Mouse (Mus musculus) forebrain, postnatal 0 days (tissue): ENCODE measurements around the gene BC052040. TPM values are rescaled to one million over a fixed set of nuclear protein-coding genes. Genes with fewer than 3 reads are reported as not detected.

Experiments used
- ATAC-seq: fragments of 200-750 bp; cut with Nextera tagmentation; 2 replicates; pipeline ENCODE4 v1.8.0; 2017; ENCODE audit warnings: mild to moderate bottlenecking, moderate library complexity
- DNase-seq: peaks from one replicate; pipeline ENCODE4 v3.0.0-alpha.2; 2015
- H3K27ac ChIP-seq: fragments of 300-500 bp; sonication (generic); 2 replicates; pipeline ENCODE4 v1.5.1; 2014; ENCODE audit warnings: low read depth, mild to moderate bottlenecking, antibody characterized with exemption, low read length, moderate library complexity, mixed read lengths
- H3K27me3 ChIP-seq: fragments of 300-500 bp; sonication (generic); 2 replicates; pipeline ENCODE4 v1.6.1; 2014; ENCODE audit warnings: mild to moderate bottlenecking, low read length, mixed read lengths; ENCODE audit not compliant: insufficient read depth
- H3K36me3 ChIP-seq: fragments of 300-500 bp; sonication (generic); 2 replicates; pipeline ENCODE4 v1.6.1; 2014; ENCODE audit warnings: mild to moderate bottlenecking, moderate library complexity; ENCODE audit not compliant: insufficient read depth
- H3K4me1 ChIP-seq: fragments of 300-500 bp; sonication (generic); 2 replicates; pipeline ENCODE4 v1.6.1; 2014; ENCODE audit warnings: antibody characterized with exemption; ENCODE audit not compliant: insufficient read depth
- H3K4me2 ChIP-seq: fragments of 300-500 bp; sonication (generic); 2 replicates; pipeline ENCODE4 v1.6.1; 2014; ENCODE audit warnings: low read depth, mild to moderate bottlenecking, moderate library complexity
- H3K4me3 ChIP-seq: fragments of 300-500 bp; sonication (generic); 2 replicates; pipeline ENCODE4 v1.5.1; 2014; ENCODE audit warnings: low read depth, low read length, mixed read lengths
- H3K9ac ChIP-seq: fragments of 300-500 bp; sonication (generic); 2 replicates; pipeline ENCODE4 v1.6.1; 2014; ENCODE audit warnings: mild to moderate bottlenecking
- H3K9me3 ChIP-seq: fragments of 300-500 bp; sonication (generic); 2 replicates; pipeline ENCODE4 v1.6.1; 2016; ENCODE audit warnings: low read length
- CTCF ChIP-seq: sonication (generic); IDR thresholded peaks from 2 replicates; pipeline ENCODE4 v1.5.1; 2016; ENCODE audit warnings: antibody characterized with exemption, control low read depth, low read depth
- WGBS: fragments of 180-500 bp; shearing (Covaris S2); extraction: QIAGEN DNeasy Blood & Tissue Kit; methylation state at CpG from one replicate; pipeline ENCODE4 v1.1.7; 2014; 5-methylcytosine and 5-hydroxymethylcytosine counted together
- polyA plus RNA-seq: library from polyadenylated mRNA; unstranded; fragments of >200 nt; fragmentation: Nextera tagmentation; extraction: Ambion mirVana; gene quantifications from 2 replicates; pipeline ENCODE4 v1.2.1, GENCODE M21; 2015
- total RNA-seq: library from RNA; depleted of rRNA; stranded (reverse); fragments of >200 nt; gene quantifications from 2 replicates; pipeline ENCODE4 v1.2.3, GENCODE M21; 2014

Gene BC052040
- total and polyA plus RNA-seq, 2 experiments from 2014 or later: 12.5 to 15.1 TPM

DNA sequence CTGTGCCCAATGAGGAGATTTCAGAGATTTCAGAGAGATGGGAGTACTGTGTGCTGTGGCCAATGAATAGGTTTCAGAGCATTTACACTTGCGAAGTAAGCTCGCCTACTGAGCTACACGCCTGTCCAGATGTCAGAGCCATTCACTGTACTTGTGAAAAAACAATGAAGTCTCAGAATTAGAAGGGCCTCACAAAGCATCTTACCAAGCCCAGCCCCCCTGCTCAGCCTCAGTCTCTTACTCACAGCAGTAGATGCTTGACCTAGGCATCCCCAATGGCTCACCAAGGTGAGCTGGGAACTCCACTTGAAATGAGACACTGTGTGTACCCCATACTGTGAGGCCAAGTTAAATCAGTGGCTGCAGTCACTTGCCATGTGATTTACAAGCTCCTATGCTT, 166.1 kb downstream of the BC052040 start:
- WGBS: 45% methylated on average over 3 of the region's 3 CpGs
- ATAC-seq: no peak
- no peaks in the 10 kb centered on the region for H3K4me1 ChIP-seq
- DNase-seq: no peak
- H3K9me3 ChIP-seq: no peaks in the 10 kb centered on the region
- no peaks in the 10 kb centered on the region for H3K27me3 ChIP-seq
- H3K9ac ChIP-seq: no peak overlapping the region
- no peaks in the 10 kb centered on the region for H3K36me3 ChIP-seq
- no peak overlapping the region for H3K4me3 ChIP-seq
- H3K27ac ChIP-seq: no peak overlapping the region
- H3K4me2 ChIP-seq: no peak overlapping the region
- no peak for TF ChIP-seq CTCF

DNA sequence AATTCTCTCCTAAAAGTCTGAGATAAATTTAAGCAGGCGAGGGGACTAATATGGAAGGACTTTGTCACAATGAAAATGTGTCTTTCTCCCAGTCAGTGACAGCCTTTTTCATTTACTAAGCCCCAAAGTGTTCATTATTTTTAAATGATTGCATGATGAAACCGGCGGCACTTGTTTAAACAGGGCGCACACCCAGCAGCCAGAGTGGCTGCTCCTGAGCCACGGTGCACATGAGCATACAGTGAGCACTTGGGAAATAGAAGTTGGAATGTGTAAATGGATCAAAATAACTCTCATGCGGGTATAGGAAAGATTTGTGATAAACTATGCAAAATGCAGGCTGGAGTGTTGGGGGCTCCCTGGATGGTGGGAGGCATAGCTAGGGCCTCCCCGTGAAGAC, 169.7 kb downstream of the BC052040 start:
- Histone ChIP-seq H3K4me1 (no peaks in the 10 kb centered on the region), H3K9ac (no peak overlapping the region), H3K4me3 (no peak overlapping the region), H3K4me2 (no peak overlapping the region), H3K27me3 (no peaks in the 10 kb centered on the region), H3K36me3 (no peaks in the 10 kb centered on the region), H3K9me3 (no peaks in the 10 kb centered on the region), H3K27ac (no peak overlapping the region)
- 47% methylated on average over 7 of the region's 7 CpGs for WGBS
- DNase-seq (no peak), ATAC-seq (no peak)
- TF ChIP-seq CTCF: no peak

DNA sequence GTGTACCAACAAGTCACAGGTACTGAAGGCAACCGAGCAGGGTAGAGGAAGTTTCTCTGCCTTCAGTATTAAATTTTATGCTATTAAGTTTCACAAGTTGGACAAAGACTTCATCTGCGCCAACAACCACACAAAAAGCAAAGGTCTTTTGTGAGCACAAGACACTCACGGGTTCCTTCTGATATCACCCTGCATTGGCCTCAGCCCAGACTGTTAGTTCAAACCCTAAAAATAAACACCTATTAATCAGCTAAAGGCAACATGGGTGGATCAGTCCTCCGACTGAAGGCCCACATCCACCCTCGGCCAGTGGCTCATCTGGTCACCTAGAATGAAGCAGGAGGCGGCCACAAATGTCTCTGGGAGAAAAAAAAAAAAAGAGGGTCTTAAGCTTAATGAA, 176.2 kb downstream of the BC052040 start:
- no peak for TF ChIP-seq CTCF
- no peaks in the 10 kb centered on the region for H3K4me1 ChIP-seq
- no peaks in the 10 kb centered on the region for H3K27me3 ChIP-seq
- WGBS: 66% methylated on average over 6 of the region's 6 CpGs
- H3K4me3 ChIP-seq: no peak overlapping the region
- no peak overlapping the region for H3K4me2 ChIP-seq
- no peaks in the 10 kb centered on the region for H3K9me3 ChIP-seq
- no peak overlapping the region for H3K9ac ChIP-seq
- H3K36me3 ChIP-seq: no peaks in the 10 kb centered on the region
- ATAC-seq (no peak), DNase-seq (no peak)
- H3K27ac ChIP-seq: no peak overlapping the region

DNA sequence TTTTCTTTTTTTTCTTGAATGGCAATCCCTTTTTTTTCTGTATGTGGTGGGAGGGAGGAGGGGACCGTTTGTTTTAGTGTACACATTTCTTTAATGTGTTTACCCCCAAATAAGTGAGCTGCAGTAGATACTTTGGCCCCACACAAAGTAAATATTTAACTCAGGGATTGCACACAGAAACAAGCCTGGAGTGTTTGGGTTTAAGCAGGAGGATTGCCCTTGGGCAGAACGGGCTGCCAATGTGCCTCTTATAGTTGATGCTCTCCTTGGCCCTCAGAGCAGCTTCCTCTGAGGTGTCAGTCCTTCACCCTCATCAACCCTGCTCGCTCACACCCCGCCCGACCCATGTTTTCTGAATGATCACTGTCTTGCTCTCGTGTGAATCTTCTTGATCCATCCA, 177.0 kb downstream of the BC052040 start:
- no peak overlapping the region for H3K27ac ChIP-seq
- H3K27me3 ChIP-seq: no peaks in the 10 kb centered on the region
- no peaks in the 10 kb centered on the region for H3K9me3 ChIP-seq
- TF ChIP-seq CTCF: no peak
- no peak overlapping the region for H3K9ac ChIP-seq
- no peak for ATAC-seq
- no peaks in the 10 kb centered on the region for H3K4me1 ChIP-seq
- no peaks in the 10 kb centered on the region for H3K36me3 ChIP-seq
- no peak overlapping the region for H3K4me3 ChIP-seq
- H3K4me2 ChIP-seq: no peak overlapping the region
- no peak for DNase-seq
- WGBS: 92% methylated on average over 6 of the region's 6 CpGs

DNA sequence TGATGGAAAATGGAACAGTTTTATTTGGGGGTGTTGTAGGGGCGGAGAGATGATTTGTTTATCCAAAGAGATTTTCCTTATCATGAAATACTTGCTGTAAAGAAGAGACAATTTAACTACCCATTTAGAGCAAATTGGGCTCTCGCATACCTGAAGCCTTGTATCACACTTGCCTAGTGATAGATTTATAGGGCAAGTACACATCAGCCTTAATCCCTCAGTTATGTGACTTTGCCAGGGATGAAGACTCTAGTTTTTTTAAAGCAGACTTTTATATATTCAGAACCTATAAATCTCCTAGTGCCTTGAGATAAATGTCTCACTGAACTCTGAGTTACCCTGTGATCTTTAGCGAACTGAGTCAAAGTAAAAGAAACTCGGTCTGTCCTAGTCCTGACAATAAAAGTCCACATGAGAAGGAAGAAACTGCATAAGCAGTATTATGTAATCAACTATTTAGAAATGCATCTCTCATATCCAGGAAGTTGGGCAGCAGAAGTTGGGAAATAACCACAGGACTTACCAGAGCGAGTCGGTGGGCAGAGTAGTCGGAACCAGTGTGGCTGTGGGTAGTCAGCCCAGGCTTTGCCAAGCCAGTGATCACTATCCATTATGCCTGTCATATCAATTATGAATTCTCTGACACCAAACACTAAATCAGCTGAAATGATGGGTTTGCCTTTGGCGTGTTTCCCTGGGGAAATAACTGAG, 183.2 kb downstream of the BC052040 start:
- ATAC-seq (no peak), DNase-seq (no peak)
- H3K9ac ChIP-seq: no peak overlapping the region
- 93% methylated on average over 8 of the region's 8 CpGs for WGBS
- no peaks in the 10 kb centered on the region for H3K4me1 ChIP-seq
- H3K4me3 ChIP-seq: no peak overlapping the region
- no peak overlapping the region for H3K4me2 ChIP-seq
- no peaks in the 10 kb centered on the region for H3K27me3 ChIP-seq
- H3K9me3 ChIP-seq: no peaks in the 10 kb centered on the region
- no peak overlapping the region for H3K27ac ChIP-seq
- TF ChIP-seq CTCF: no peak
- no peaks in the 10 kb centered on the region for H3K36me3 ChIP-seq

DNA sequence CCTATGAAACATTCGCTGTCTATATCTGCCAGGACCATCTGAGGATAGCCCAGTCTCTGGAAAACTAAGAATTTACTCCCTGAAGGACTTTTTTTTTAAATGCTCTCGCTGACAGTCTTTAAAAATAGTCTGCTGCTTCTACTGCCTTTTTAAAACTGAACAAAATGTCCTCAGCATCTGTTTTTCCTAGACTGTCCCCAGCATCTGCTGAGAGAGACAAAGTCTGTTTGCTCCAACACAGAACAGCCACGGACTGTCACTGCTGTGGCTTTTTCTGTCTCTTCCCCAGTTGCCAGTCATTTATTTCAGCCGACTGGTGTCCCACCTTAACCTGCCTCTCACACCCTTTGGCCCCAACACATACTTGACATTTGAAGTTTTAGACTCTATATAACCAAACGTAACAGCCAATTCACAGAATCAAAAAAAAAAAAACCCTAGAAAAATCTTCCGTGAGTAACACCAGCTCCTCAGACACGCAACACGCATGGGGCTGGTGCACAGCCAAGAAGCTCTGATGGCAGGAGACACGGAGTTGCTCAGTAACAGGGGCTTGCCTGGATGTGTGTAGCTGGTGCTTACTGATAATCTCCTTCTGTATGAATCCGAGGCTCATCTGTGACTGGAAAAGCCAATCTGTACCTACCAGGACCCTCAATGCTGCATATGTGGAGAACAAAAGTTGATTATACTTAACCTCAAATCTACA, 188.2 kb downstream of the BC052040 start:
- Histone ChIP-seq H3K4me2 (no peak overlapping the region), H3K36me3 (no peaks in the 10 kb centered on the region), H3K4me1 (no peaks in the 10 kb centered on the region), H3K9ac (no peak overlapping the region), H3K9me3 (no peaks in the 10 kb centered on the region), H3K27me3 (no peaks in the 10 kb centered on the region), H3K27ac (no peak overlapping the region), H3K4me3 (no peak overlapping the region)
- peak; percentile 64 for DNase-seq
- TF ChIP-seq CTCF: no peak
- 81% methylated on average over 10 of the region's 10 CpGs for WGBS
- ATAC-seq: peak; percentile 88

DNA sequence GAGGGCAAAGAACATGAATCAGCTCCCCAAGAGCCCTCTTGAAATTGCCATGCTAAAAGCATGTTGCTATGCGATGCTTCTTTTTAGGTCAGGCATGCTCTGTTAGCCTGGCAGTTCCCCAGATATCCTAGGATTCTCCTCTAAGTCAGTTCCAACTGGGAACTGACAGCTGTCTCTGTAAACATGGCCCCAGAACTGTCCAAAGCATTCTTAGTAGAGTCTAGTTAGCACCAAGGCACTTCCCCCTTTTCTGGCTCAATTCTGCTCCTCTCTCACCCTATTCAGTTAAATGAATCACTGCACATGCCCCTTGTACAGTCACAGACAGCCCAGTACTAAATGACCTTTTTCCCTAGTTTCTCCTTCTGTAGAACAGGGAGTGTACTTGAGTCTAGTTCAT, 191.2 kb downstream of the BC052040 start:
- no peak for DNase-seq
- no peak for TF ChIP-seq CTCF
- Histone ChIP-seq H3K36me3 (no peaks in the 10 kb centered on the region), H3K9me3 (no peaks in the 10 kb centered on the region), H3K4me1 (no peaks in the 10 kb centered on the region), H3K27ac (no peak overlapping the region), H3K4me2 (no peak overlapping the region), H3K27me3 (no peaks in the 10 kb centered on the region), H3K4me3 (no peak overlapping the region), H3K9ac (no peak overlapping the region)
- WGBS: 71% methylated on average over 1 of the region's 1 CpGs
- no peak for ATAC-seq
